18 mouse cellular contexts compared by ENCODE assay signal in the genomic region with DNA sequence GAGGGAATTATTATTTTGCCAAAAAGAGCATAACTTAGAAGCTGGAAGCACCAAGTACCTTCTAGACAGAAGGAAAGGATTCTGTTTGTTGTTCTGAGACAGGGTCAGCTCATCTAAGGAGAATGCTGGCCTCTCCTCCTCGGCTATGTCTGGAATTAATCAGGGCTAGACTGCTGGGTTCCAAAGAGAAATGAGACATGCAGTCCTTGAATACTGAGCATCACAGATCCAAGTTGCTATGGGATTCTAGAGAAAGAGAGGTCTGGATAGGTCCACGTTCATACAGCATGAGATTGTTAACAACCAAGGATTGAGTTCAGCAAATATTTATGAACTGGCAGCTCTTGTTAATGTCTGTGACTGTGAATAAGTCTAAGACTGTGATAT.
DNase-seq lines count a peak whose midpoint lies in the region; ATAC-seq and TF ChIP-seq lines count a peak whose summit lies in the region.
"Had no signal": no experiment of that assay in that cellular context is flagged by ENCODE, and none has a peak within 500 bp of the region (broad histone marks: within the 10 kb centered on the region; RNA-seq: fewer than 3 reads in every experiment).

No protein-coding gene starts in this region.

- no peak overlapping the region for H3K4me3 ChIP-seq in hindbrain, postnatal 0 days (ENCODE audit: low read length)
- no peak overlapping the region for H3K4me3 ChIP-seq in hindbrain, embryonic 11.5 days (ENCODE audit: low read depth, low read length)
- no peak overlapping the region for H3K4me3 ChIP-seq in embryonic facial prominence, embryonic 13.5 days
- H3K4me3 ChIP-seq in kidney, embryonic 14.5 days (ENCODE audit: low read length): no peak overlapping the region
- H3K4me3 ChIP-seq: embryonic facial prominence, embryonic 12.5 days; forebrain, embryonic 12.5 days; heart, adult 2 months; kidney, embryonic 15.5 days; layer of hippocampus, adult 2 months had no signal

- no peak overlapping the region for H3K4me2 ChIP-seq in hindbrain, postnatal 0 days (ENCODE audit: low read depth, low read length)
- H3K4me2 ChIP-seq in hindbrain, embryonic 11.5 days (replicated peaks; ENCODE audit: low read depth, low read length): no peak overlapping the region
- H3K4me2 ChIP-seq in embryonic facial prominence, embryonic 13.5 days: no peak overlapping the region
- H3K4me2 ChIP-seq in kidney, embryonic 14.5 days (replicated peaks; ENCODE audit: low read depth, low read length): no peak overlapping the region
- H3K4me2 ChIP-seq: embryonic facial prominence, embryonic 12.5 days; forebrain, embryonic 12.5 days; hindbrain, embryonic 14.5 days; kidney, embryonic 15.5 days; liver, embryonic 11.5 days had no signal

- 37% methylated on average over 2 of the region's 2 CpGs for WGBS in hindbrain, postnatal 0 days
- 52% methylated on average over 2 of the region's 2 CpGs for WGBS in hindbrain, embryonic 11.5 days
- WGBS in embryonic facial prominence, embryonic 13.5 days: 21% methylated on average over 2 of the region's 2 CpGs
- WGBS in kidney, embryonic 14.5 days: 40% methylated on average over 2 of the region's 2 CpGs

- H3K27ac ChIP-seq in hindbrain, postnatal 0 days: no peak overlapping the region
- no peak overlapping the region for H3K27ac ChIP-seq in hindbrain, embryonic 11.5 days (ENCODE audit: low read depth, low read length)
- 0 out of 2 replicates have a peak overlapping the region, but pooled peaks have one; percentile 12 for H3K27ac ChIP-seq in embryonic facial prominence, embryonic 13.5 days
- no peak overlapping the region for H3K27ac ChIP-seq in kidney, embryonic 14.5 days (ENCODE audit: low read depth, low read length)
- H3K27ac ChIP-seq: embryonic facial prominence, embryonic 12.5 days; forebrain, embryonic 12.5 days; heart, adult 2 months; hindbrain, embryonic 14.5 days; kidney, embryonic 15.5 days; layer of hippocampus, adult 2 months had no signal

- H3K9ac ChIP-seq in hindbrain, postnatal 0 days (replicated peaks; ENCODE audit: low read length): no peak overlapping the region
- no peak overlapping the region for H3K9ac ChIP-seq in hindbrain, embryonic 11.5 days (ENCODE audit: low read depth, low read length)
- no peak overlapping the region for H3K9ac ChIP-seq in embryonic facial prominence, embryonic 13.5 days
- no peak overlapping the region for H3K9ac ChIP-seq in kidney, embryonic 14.5 days (ENCODE audit: low read depth, low read length)
- H3K9ac ChIP-seq: embryonic facial prominence, embryonic 12.5 days; forebrain, embryonic 12.5 days; hindbrain, embryonic 14.5 days; kidney, embryonic 15.5 days had no signal

- DNase-seq in hindbrain, postnatal 0 days (ENCODE audit: low spot score): no peak
- no peak for DNase-seq in hindbrain, embryonic 11.5 days (ENCODE audit: low spot score)
- peak; percentile 63 for DNase-seq in NIH3T3 (ENCODE audit: low read depth)
- peak; percentile 48 for DNase-seq in mesoderm, embryonic 11.5 days (ENCODE audit: low read depth, low spot score)
- DNase-seq in lung, adult 18-20 months: no peak
- no peak for DNase-seq in left cerebral cortex, adult 18-20 months (ENCODE audit: low spot score in 2 of 2)
- DNase-seq: B cell, adult 2 months; cerebellum, adult 9-10 months; heart, adult 2 months had no signal

- no peaks in the 10 kb centered on the region for H3K36me3 ChIP-seq in hindbrain, postnatal 0 days (ENCODE audit: insufficient read depth, low read length)
- no peaks in the 10 kb centered on the region for H3K36me3 ChIP-seq in hindbrain, embryonic 11.5 days (ENCODE audit: control insufficient read depth, insufficient read depth, low read length)
- H3K36me3 ChIP-seq in embryonic facial prominence, embryonic 13.5 days: no peaks in the 10 kb centered on the region
- no peaks in the 10 kb centered on the region for H3K36me3 ChIP-seq in kidney, embryonic 14.5 days (ENCODE audit: control insufficient read depth, insufficient read depth, low read length)
- H3K36me3 ChIP-seq: embryonic facial prominence, embryonic 12.5 days; forebrain, embryonic 12.5 days; kidney, embryonic 15.5 days had no signal

- no peaks in the 10 kb centered on the region for H3K9me3 ChIP-seq in hindbrain, postnatal 0 days (ENCODE audit: low read length)
- H3K9me3 ChIP-seq in hindbrain, embryonic 11.5 days (ENCODE audit: control insufficient read depth, low read length): no peaks in the 10 kb centered on the region
- no peaks in the 10 kb centered on the region for H3K9me3 ChIP-seq in embryonic facial prominence, embryonic 13.5 days
- no peaks in the 10 kb centered on the region for H3K9me3 ChIP-seq in kidney, embryonic 14.5 days (ENCODE audit: control insufficient read depth, low read length)
- H3K9me3 ChIP-seq: embryonic facial prominence, embryonic 12.5 days; forebrain, embryonic 12.5 days; kidney, embryonic 15.5 days; megakaryocyte, embryonic 14.5 days had no signal

- H3K27me3 ChIP-seq in hindbrain, postnatal 0 days (ENCODE audit: insufficient read depth, low read length): no peaks in the 10 kb centered on the region
- H3K27me3 ChIP-seq in hindbrain, embryonic 11.5 days (ENCODE audit: control insufficient read depth, insufficient read depth, low read length): no peaks in the 10 kb centered on the region
- H3K27me3 ChIP-seq in embryonic facial prominence, embryonic 13.5 days: no peaks in the 10 kb centered on the region
- H3K27me3 ChIP-seq in kidney, embryonic 14.5 days (ENCODE audit: control insufficient read depth, insufficient read depth, low read length): no peaks in the 10 kb centered on the region
- H3K27me3 ChIP-seq: embryonic facial prominence, embryonic 12.5 days; forebrain, embryonic 12.5 days; kidney, embryonic 15.5 days; megakaryocyte, embryonic 14.5 days had no signal

- 0 out of 2 replicates have a peak, but pooled peaks have one; percentile 43 for ATAC-seq in hindbrain, postnatal 0 days
- no peak for ATAC-seq in hindbrain, embryonic 11.5 days (ENCODE audit: low FRiP score)
- no peak for ATAC-seq in embryonic facial prominence, embryonic 13.5 days (ENCODE audit: insufficient number of reproducible peaks, insufficient read depth, low FRiP score, low TSS enrichment, low read depth)
- no peak for ATAC-seq in kidney, embryonic 14.5 days (ENCODE audit: low FRiP score, low TSS enrichment)

- TF ChIP-seq CTCF in hindbrain, postnatal 0 days (IDR thresholded peaks at IDR 0.05; ENCODE audit: low read depth): no peak

- no peaks in the 10 kb centered on the region for H3K4me1 ChIP-seq in hindbrain, postnatal 0 days (ENCODE audit: insufficient read depth, low read length)
- H3K4me1 ChIP-seq in hindbrain, embryonic 11.5 days (replicated peaks; ENCODE audit: control insufficient read depth, insufficient read depth, low read length): no peaks in the 10 kb centered on the region
- peaks cover 9% of the 10 kb centered on the region for H3K4me1 ChIP-seq in embryonic facial prominence, embryonic 13.5 days
- 0 out of 2 replicates have a peak, but pooled peaks cover 3% of the 10 kb centered on the region for H3K4me1 ChIP-seq in kidney, embryonic 14.5 days (ENCODE audit: control insufficient read depth, insufficient read depth, low read length)
- H3K4me1 ChIP-seq: forebrain, embryonic 12.5 days; kidney, embryonic 15.5 days had no signal

Comparison
In these comparisons a context has a peak if more than half of its experiments do, and no peak if none do; other contexts are left out.
1. DNase-seq: peak in NIH3T3 (single experiment) and mesoderm, embryonic 11.5 days (single experiment); none in hindbrain, postnatal 0 days (single experiment), hindbrain, embryonic 11.5 days (single experiment), lung, adult 18-20 months (0 of 2) and left cerebral cortex, adult 18-20 months (0 of 2).